Mouse (Mus musculus): ENCODE data around the gene Prdm4. TPM values are rescaled to one million over a fixed set of nuclear protein-coding genes. Genes with fewer than 3 reads are reported as not detected.
A peak's percentile ranks its signal among the peaks of the same experiment; 100 is the strongest.

Gene Prdm4
- total and polyA plus RNA-seq, 2 experiments from 2014 or later: 14.9 to 71.4 TPM

GRCm38 (mm10) chr10:85875812-85876211 lies 41.1 kb downstream of the Prdm4 start:
- Histone ChIP-seq H3K27ac (ENCODE audit: low read depth, low read length) (no peak overlapping the region), H3K27me3 (ENCODE audit: insufficient read depth, low read length) (no peaks in the 10 kb centered on the region), H3K4me3 (ENCODE audit: low read depth, low read length) (no peak overlapping the region), H3K9ac (replicated peaks; ENCODE audit: low read length, poor library complexity, severe bottlenecking) (no peak overlapping the region), H3K9me3 (ENCODE audit: low read length) (no peaks in the 10 kb centered on the region), H3K4me2 (ENCODE audit: low read depth, low read length, poor library complexity, severe bottlenecking) (no peak overlapping the region), H3K4me1 (ENCODE audit: insufficient read depth, low read length) (peaks cover 4% of the 10 kb centered on the region; the same call in 1 of the 2 replicates), H3K36me3 (ENCODE audit: insufficient read depth, low read length) (peaks cover 40% of the 10 kb centered on the region)
- ATAC-seq (ENCODE audit: low FRiP score) (no peak), DNase-seq (ENCODE audit: low spot score) (no peak)
- no peak for TF ChIP-seq CTCF (IDR thresholded peaks at IDR 0.05)
- 93% methylated on average over 5 of the region's 5 CpGs for WGBS

DNA sequence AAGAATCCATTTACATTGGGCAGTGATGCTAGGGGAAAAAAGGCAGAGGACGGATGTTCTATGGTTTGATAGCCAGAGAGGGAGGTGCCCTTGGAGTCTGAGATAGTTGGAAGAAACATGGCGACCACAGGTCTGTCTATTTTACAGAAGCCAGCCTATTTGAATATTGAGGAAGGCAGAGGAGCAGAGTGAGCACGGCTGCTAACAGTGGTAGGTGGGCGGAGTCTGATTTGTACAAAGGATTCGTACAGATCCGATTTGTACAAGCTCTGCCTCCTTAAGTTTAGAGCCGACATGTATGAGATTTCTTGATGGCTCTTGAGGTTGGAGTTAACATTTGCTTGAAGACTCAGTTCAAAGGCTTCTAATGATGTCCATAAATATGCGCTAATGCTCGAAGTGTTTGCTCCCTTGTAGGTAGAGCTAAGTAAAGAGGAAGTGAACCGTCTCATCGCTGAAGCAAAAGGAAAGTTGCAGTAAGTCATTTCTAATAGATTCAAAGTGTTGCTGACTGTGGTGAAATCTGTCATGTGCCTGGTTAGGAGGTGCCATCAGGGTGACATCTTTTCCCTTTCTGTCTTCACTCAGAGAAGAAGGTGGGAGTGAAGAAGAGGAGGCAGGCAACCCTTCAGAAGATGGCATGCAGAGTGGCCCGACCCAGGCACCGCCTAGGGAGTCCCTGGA lies 42.9 kb downstream of the Prdm4 start:
- Histone ChIP-seq H3K9ac (replicated peaks; ENCODE audit: low read length, poor library complexity, severe bottlenecking) (no peak overlapping the region), H3K4me2 (ENCODE audit: low read depth, low read length, poor library complexity, severe bottlenecking) (no peak overlapping the region), H3K27ac (ENCODE audit: low read depth, low read length) (no peak overlapping the region), H3K4me3 (ENCODE audit: low read depth, low read length) (no peak overlapping the region), H3K36me3 (ENCODE audit: insufficient read depth, low read length) (peaks cover 26% of the 10 kb centered on the region), H3K27me3 (ENCODE audit: insufficient read depth, low read length) (no peaks in the 10 kb centered on the region), H3K9me3 (ENCODE audit: low read length) (no peaks in the 10 kb centered on the region), H3K4me1 (ENCODE audit: insufficient read depth, low read length) (peaks cover 4% of the 10 kb centered on the region; the same call in 1 of the 2 replicates)
- ATAC-seq (ENCODE audit: low FRiP score): no peak
- WGBS: 92% methylated on average over 13 of the region's 13 CpGs
- no peak for TF ChIP-seq CTCF (IDR thresholded peaks at IDR 0.05)
- no peak for DNase-seq (ENCODE audit: low spot score)

GRCm38 (mm10) chr10:85872479-85872773 lies 44.5 kb downstream of the Prdm4 start:
- Histone ChIP-seq H3K4me2 (ENCODE audit: low read depth, low read length, poor library complexity, severe bottlenecking) (peak overlapping the region; percentile 82), H3K4me3 (ENCODE audit: low read depth, low read length) (peak overlapping the region; percentile 100), H3K4me1 (ENCODE audit: insufficient read depth, low read length) (peaks cover 4% of the 10 kb centered on the region; the same call in 1 of the 2 replicates), H3K27ac (ENCODE audit: low read depth, low read length) (no peak overlapping the region), H3K27me3 (ENCODE audit: insufficient read depth, low read length) (no peaks in the 10 kb centered on the region), H3K9me3 (ENCODE audit: low read length) (no peaks in the 10 kb centered on the region), H3K36me3 (ENCODE audit: insufficient read depth, low read length) (peaks cover 18% of the 10 kb centered on the region), H3K9ac (replicated peaks; ENCODE audit: low read length, poor library complexity, severe bottlenecking) (peak overlapping the region; percentile 76; the same call in 1 of the 2 replicates)
- 6% methylated on average over 5 of the region's 5 CpGs for WGBS
- ATAC-seq (ENCODE audit: low FRiP score) (peak; percentile 22; the same call in 1 of the 2 replicates), DNase-seq (ENCODE audit: low spot score) (no peak)
- TF ChIP-seq CTCF (IDR thresholded peaks at IDR 0.05): no peak

GRCm38 (mm10) chr10:85871698-85872478 lies 45.1 kb downstream of the Prdm4 start:
- Histone ChIP-seq H3K36me3 (ENCODE audit: insufficient read depth, low read length) (peaks cover 16% of the 10 kb centered on the region), H3K27ac (ENCODE audit: low read depth, low read length) (0 out of 2 replicates have a peak overlapping the region, but pooled peaks have one; percentile 18), H3K4me1 (ENCODE audit: insufficient read depth, low read length) (peaks cover 4% of the 10 kb centered on the region; the same call in 1 of the 2 replicates), H3K9ac (replicated peaks; ENCODE audit: low read length, poor library complexity, severe bottlenecking) (peak overlapping the region; percentile 76), H3K4me3 (ENCODE audit: low read depth, low read length) (peak overlapping the region; percentile 100), H3K4me2 (ENCODE audit: low read depth, low read length, poor library complexity, severe bottlenecking) (peak overlapping the region; percentile 82), H3K27me3 (ENCODE audit: insufficient read depth, low read length) (no peaks in the 10 kb centered on the region), H3K9me3 (ENCODE audit: low read length) (no peaks in the 10 kb centered on the region)
- TF ChIP-seq CTCF (IDR thresholded peaks at IDR 0.05): 0 out of 2 replicates have a peak, but pooled peaks have one; percentile 1
- WGBS: under 1% methylated on average over 47 of the region's 55 CpGs
- ATAC-seq (ENCODE audit: low FRiP score) (peak; percentile 96), DNase-seq (ENCODE audit: low spot score) (peak; percentile 91)

GRCm38 (mm10) chr10:85846105-85846862 lies 70.7 kb downstream of the Prdm4 start:
- Histone ChIP-seq H3K36me3 (ENCODE audit: insufficient read depth, low read length) (no peaks in the 10 kb centered on the region), H3K4me2 (ENCODE audit: low read depth, low read length, poor library complexity, severe bottlenecking) (no peak overlapping the region), H3K4me1 (ENCODE audit: insufficient read depth, low read length) (no peaks in the 10 kb centered on the region), H3K9ac (replicated peaks; ENCODE audit: low read length, poor library complexity, severe bottlenecking) (no peak overlapping the region), H3K4me3 (ENCODE audit: low read depth, low read length) (no peak overlapping the region), H3K9me3 (ENCODE audit: low read length) (no peaks in the 10 kb centered on the region), H3K27me3 (ENCODE audit: insufficient read depth, low read length) (no peaks in the 10 kb centered on the region), H3K27ac (ENCODE audit: low read depth, low read length) (no peak overlapping the region)
- WGBS: 80% methylated on average over 4 of the region's 4 CpGs
- TF ChIP-seq CTCF (IDR thresholded peaks at IDR 0.05): no peak
- DNase-seq (ENCODE audit: low spot score): no peak
- ATAC-seq (ENCODE audit: low FRiP score): no peak

Other genes with a start within 250 kb of the Prdm4 start
- gene Pwp1, start 87.6 kb downstream of the Prdm4 start, total RNA-seq (2014; rRNA removed): 42.3 and 47.8 TPM in 2 replicates
- 48.3 and 51.5 TPM in 2 replicates for gene Pwp1, start 87.6 kb downstream of the Prdm4 start, polyA plus RNA-seq (2015; fragmentation: Nextera tagmentation; extraction: Ambion mirVana)
- gene Ascl4, start 10.5 kb upstream of the Prdm4 start, total RNA-seq (2014; rRNA removed): 0.44 and 0.85 TPM in 2 replicates
- gene Ascl4, start 10.5 kb upstream of the Prdm4 start, polyA plus RNA-seq (2015; fragmentation: Nextera tagmentation; extraction: Ambion mirVana): 0.50 and 0.70 TPM in 2 replicates
- gene Rtcb, start 40.7 kb upstream of the Prdm4 start, total RNA-seq (2014; rRNA removed): 103 and 110 TPM in 2 replicates
- gene Rtcb, start 40.7 kb upstream of the Prdm4 start, polyA plus RNA-seq (2015; fragmentation: Nextera tagmentation; extraction: Ambion mirVana): 163 and 164 TPM in 2 replicates
- 0.33 TPM in 2 replicates for gene Bpifc, start 94.8 kb upstream of the Prdm4 start, total RNA-seq (2014; rRNA removed)
- gene Bpifc, start 94.8 kb upstream of the Prdm4 start, polyA plus RNA-seq (2015; fragmentation: Nextera tagmentation; extraction: Ambion mirVana): 0.11 and 0.15 TPM in 2 replicates
- gene Fbxo7, start 104.8 kb upstream of the Prdm4 start, total RNA-seq (2014; rRNA removed): 16.6 and 19.6 TPM in 2 replicates
- 26.1 and 29.6 TPM in 2 replicates for gene Fbxo7, start 104.8 kb upstream of the Prdm4 start, polyA plus RNA-seq (2015; fragmentation: Nextera tagmentation; extraction: Ambion mirVana)